Mouse (Mus musculus) bone marrow, adult 2 months (tissue): ENCODE measurements around the gene Tmem246. TPM values are rescaled to one million over a fixed set of nuclear protein-coding genes. Genes with fewer than 3 reads are reported as not detected.
"Not testable (repeated sequence)": the region's sequence is repeated elsewhere in the genome, so short reads cannot be mapped to it uniquely, and the experiment has no call there.

Source experiments
- H3K27ac ChIP-seq: fragments of 200-500 bp; 2 replicates; pipeline ENCODE4 v1.5.1; 2012; ENCODE audit warnings: low read depth, mild to moderate bottlenecking, control low read depth, inconsistent platforms, low read length; ENCODE audit not compliant: control insufficient read depth, poor library complexity, insufficient read depth
- H3K4me1 ChIP-seq: fragments of 200-500 bp; 2 replicates; pipeline ENCODE4 v1.6.1; 2011; ENCODE audit warnings: low read length; ENCODE audit not compliant: control insufficient read depth, insufficient read depth
- H3K4me3 ChIP-seq: fragments of 200-500 bp; replicated peaks from 2 replicates; pipeline ENCODE3; 2011; ENCODE audit warnings: mild to moderate bottlenecking, low read depth, low read length, control low read depth; ENCODE audit not compliant: control insufficient read depth
- CTCF ChIP-seq: fragments of 200-500 bp; IDR thresholded peaks from 2 replicates; pipeline ENCODE4 v1.5.1; 2011; ENCODE audit warnings: low read length, control low read depth; ENCODE audit not compliant: control insufficient read depth, insufficient read depth
- POLR2A ChIP-seq: fragments of 200-500 bp; IDR thresholded peaks from 2 replicates; pipeline ENCODE4 v1.6.1; 2011; ENCODE audit warnings: low read depth, mild to moderate bottlenecking, control low read depth, low read length, borderline replicate concordance; ENCODE audit not compliant: control insufficient read depth
- WGBS: fragments of 180-500 bp; shearing (Covaris S2); methylation state at CpG from one replicate; pipeline ENCODE4 v1.1.7; 2018; 5-methylcytosine and 5-hydroxymethylcytosine counted together
- polyA plus RNA-seq: library from polyadenylated mRNA; stranded (reverse); fragments of >200 nt; gene quantifications from 2 replicates; pipeline ENCODE4 v1.2.4, GENCODE M21; 2011; ENCODE audit warnings: low replicate concordance; ENCODE audit not compliant: missing spikeins, insufficient read depth, insufficient read length

The Tmem246 gene
- polyA plus RNA-seq: 0.54 and 1.3 TPM in 2 replicates

- Histone ChIP-seq H3K4me3 (peak within 1 kb of the TSS; percentile 34), H3K27ac (no peak within 1 kb of the TSS; the same call in 1 of the 2 replicates)
Measured at GRCm38 (mm10) chr4:49597183-49598100, at the start of gene Tmem246. TSS of gene Tmem246 (minus strand) at chr4:49597876.

GRCm38 (mm10) chr4:49639913-49640312 is 42.2 kb upstream of the Tmem246 start:
- no peak for TF ChIP-seq CTCF
- TF ChIP-seq POLR2A: no peak
- WGBS: 31% methylated on average over 2 of the region's 2 CpGs
- no peak overlapping the region for H3K27ac ChIP-seq
- no peaks in the 10 kb centered on the region; the same call in 1 of the 2 replicates for H3K4me1 ChIP-seq
- H3K4me3 ChIP-seq: no peak overlapping the region

More at GRCm38 (mm10) chr4:49597183-49598100, at the start of gene Tmem246:
- no peaks in the 10 kb centered on the region for H3K4me1 ChIP-seq
- under 1% methylated on average over 77 of the region's 77 CpGs for WGBS
- TF ChIP-seq CTCF: no peak
- no peak for TF ChIP-seq POLR2A

DNA sequence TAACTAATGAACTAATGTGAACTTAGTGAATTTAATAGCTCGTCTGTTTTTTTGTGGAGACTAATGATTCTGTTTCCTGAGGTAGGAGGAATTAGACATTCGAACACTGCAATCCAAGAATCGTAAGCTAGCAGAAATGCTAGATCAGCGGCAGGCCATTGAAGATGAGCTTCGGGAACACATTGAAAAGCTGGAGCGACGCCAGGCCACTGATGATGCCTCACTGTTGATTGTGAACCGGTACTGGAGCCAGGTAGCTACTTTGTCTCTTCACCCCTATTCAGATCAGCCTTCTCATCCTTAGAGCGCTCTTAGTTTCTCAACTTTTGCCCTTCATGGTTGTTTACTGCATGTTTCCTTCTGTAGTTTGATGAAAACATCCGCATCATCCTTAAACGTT is 40.1 kb upstream of the Tmem246 start:
- no peaks in the 10 kb centered on the region for H3K4me1 ChIP-seq
- TF ChIP-seq CTCF (no peak), POLR2A (no peak)
- no peak overlapping the region for H3K27ac ChIP-seq
- 84% methylated on average over 11 of the region's 11 CpGs for WGBS
- H3K4me3 ChIP-seq: no peak overlapping the region

- Histone ChIP-seq H3K4me1 (no peaks in the 10 kb centered on the region), H3K4me3 (peak overlapping the region; percentile 97), H3K27ac (peak overlapping the region; percentile 85)
- WGBS: under 1% methylated on average over 30 of the region's 30 CpGs
- TF ChIP-seq POLR2A (no peak), CTCF (no peak)
Measured at GRCm38 (mm10) chr4:49632139-49632481, 34.4 kb upstream of the Tmem246 start.

DNA sequence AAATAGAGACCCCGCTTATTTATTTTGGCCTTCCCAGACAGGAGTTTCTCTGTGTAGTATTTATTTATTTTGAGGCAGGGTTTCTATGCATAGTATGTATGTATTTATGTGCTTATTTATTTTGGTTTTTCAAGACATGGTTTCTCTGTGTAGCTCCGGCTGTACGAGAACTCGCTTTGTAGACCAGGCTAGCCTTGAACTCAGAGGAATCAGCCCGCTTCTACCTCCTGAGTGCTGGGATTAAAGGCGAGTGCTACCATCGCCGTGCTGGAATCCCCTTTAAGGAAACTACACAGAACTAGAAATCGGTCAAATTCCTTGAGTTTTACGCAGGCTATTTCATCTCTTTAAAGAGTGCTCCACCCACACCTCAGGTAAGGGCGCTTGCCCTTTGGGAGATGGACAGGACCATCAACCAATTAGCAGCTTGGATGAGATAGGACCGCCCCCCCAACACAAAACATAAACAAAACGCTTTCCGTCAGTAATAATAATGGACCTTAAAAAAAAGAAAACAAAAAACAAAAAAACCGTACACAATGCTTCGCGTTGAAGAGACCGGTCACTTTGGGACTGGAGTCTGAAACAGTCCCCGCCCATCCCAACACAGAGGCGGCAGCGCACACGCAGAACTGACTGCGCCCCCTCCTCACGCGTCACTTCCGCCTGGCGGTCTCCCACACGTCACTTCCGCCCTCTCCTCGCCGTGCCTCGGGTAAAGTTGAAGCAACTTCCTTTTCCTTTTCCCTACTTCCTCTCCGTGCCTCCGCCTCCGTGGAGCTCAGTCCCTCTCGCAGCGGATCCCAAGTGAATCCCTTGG is 33.9 kb upstream of the Tmem246 start, which contains the start of gene Rnf20:
Rnf20 (plus strand) TSS at position 688 of the 820 bp plus-strand sequence.
- H3K4me3 ChIP-seq: peak within 1 kb of the TSS; percentile 97
- H3K27ac ChIP-seq: peak within 1 kb of the TSS; percentile 85
- no peaks in the 10 kb centered on the region for H3K4me1 ChIP-seq
- WGBS: 4% methylated on average over 37 of the region's 37 CpGs
- TF ChIP-seq CTCF (no peak; the same call in 1 of the 2 replicates), POLR2A (peak; percentile 71)

DNA sequence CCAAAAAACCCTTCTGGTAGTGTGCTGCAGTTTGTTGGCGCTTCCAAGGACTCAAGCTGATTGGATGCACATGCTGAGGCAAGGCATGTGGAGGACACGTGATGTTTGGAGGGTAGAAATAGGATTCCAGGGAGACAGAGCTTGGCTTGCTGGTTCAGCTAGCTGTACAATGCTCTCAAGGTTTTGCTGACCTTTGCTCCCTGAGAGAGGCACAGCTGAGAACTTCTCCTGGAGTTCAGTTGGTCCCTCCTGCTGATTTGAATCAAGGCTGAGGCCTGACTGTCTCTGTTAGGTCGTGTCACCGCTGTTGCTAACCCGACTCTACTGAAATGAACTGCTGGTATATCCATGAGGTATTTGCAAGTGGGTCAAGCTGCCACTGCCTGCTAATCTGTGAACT is 31.3 kb upstream of the Tmem246 start:
- H3K4me3 ChIP-seq: no peak overlapping the region
- H3K4me1 ChIP-seq: no peaks in the 10 kb centered on the region
- no peak for TF ChIP-seq POLR2A
- TF ChIP-seq CTCF: no peak
- H3K27ac ChIP-seq: no peak overlapping the region
- WGBS: 83% methylated on average over 5 of the region's 5 CpGs

DNA sequence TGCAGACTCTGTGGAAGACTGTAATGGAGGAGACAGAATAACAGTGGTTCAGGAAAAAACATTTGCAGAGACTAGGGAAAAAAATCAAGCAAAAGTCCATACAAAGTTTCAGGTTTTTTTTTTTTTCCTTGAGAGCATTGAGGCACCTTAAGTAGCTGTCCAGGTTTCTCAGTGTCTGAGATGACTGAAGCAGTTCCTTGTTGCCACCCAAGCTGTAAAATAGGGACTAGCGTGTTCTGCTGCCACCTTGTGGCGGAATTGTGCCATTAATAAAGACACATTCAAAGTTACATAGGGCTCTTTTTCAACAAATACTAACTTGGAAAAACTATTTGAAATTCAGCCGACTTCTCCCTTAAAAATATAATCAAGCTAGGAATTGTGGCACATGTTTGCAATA is 29.3 kb upstream of the Tmem246 start:
- H3K4me3 ChIP-seq: no peak overlapping the region
- under 1% methylated on average over 3 of the region's 3 CpGs for WGBS
- H3K27ac ChIP-seq: no peak overlapping the region
- TF ChIP-seq CTCF: peak; percentile 72
- no peak for TF ChIP-seq POLR2A
- H3K4me1 ChIP-seq: no peaks in the 10 kb centered on the region

DNA sequence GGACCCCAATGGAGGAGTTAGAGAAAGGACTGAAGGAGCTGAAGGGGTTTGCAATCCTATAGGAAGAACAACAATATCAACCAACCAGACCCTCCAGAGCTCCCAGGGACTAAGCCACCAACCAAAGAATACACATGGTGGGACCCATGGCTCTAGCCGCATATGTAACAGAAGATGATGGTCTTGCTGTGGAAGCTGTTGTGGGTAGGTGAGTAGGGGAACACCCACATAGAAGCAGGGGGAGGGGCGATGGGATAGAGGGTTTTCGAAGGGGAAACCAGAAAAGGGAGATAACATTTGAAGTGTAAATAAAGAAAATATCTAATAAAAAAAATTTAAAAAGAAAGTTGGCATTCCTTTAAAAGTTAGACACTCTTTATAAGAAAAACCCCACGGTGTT is 27.3 kb upstream of the Tmem246 start:
- H3K4me3 ChIP-seq, H3K27ac ChIP-seq, H3K4me1 ChIP-seq: not testable (repeated sequence)
- 48% methylated on average over 4 of the region's 4 CpGs for WGBS
